Mouse (Mus musculus): ENCODE measurements around the gene Arhgef15. TPM values are rescaled to one million over a fixed set of nuclear protein-coding genes. Genes with fewer than 3 reads are reported as not detected.
"Not testable (repeated sequence)": the region's sequence is repeated elsewhere in the genome, so short reads cannot be mapped to it uniquely, and the experiment has no call there.

Gene Arhgef15
- polyA plus RNA-seq, 1 experiment from 2014 or later: 9.0 TPM

GRCm38 (mm10) chr11:68982639-68983369 lies 25.5 kb upstream of the Arhgef15 start:
- 21% methylated on average over 4 of the region's 4 CpGs for WGBS
- H3K4me2 ChIP-seq (ENCODE audit: low read depth, low read length): no peak overlapping the region
- peaks cover 6% of the 10 kb centered on the region for H3K4me1 ChIP-seq (ENCODE audit: control insufficient read depth, insufficient read depth, low read length)
- H3K9ac ChIP-seq (ENCODE audit: low read depth, low read length): no peak overlapping the region
- H3K4me3 ChIP-seq (ENCODE audit: low read length): no peak overlapping the region
- no peaks in the 10 kb centered on the region for H3K27me3 ChIP-seq (replicated peaks; ENCODE audit: control insufficient read depth, insufficient read depth, low read length)
- H3K36me3 ChIP-seq (ENCODE audit: control insufficient read depth, insufficient read depth, low read length): peaks cover 4% of the 10 kb centered on the region; the same call in 1 of the 2 replicates
- H3K9me3 ChIP-seq (ENCODE audit: control insufficient read depth, low read length): no peaks in the 10 kb centered on the region
- ATAC-seq: peak; percentile 69
- H3K27ac ChIP-seq (ENCODE audit: low read length): no peak overlapping the region

GRCm38 (mm10) chr11:68980919-68981318 lies 23.6 kb upstream of the Arhgef15 start:
- Histone ChIP-seq H3K9ac (ENCODE audit: low read depth, low read length) (no peak overlapping the region), H3K27ac (ENCODE audit: low read length) (peak overlapping the region; percentile 26; the same call in 1 of the 2 replicates)

GRCm38 (mm10) chr11:68979320-68979733 lies 22.0 kb upstream of the Arhgef15 start:
- Histone ChIP-seq H3K4me3 (ENCODE audit: low read length) (no peak overlapping the region), H3K4me1 (ENCODE audit: control insufficient read depth, insufficient read depth, low read length) (peaks cover 6% of the 10 kb centered on the region), H3K27me3 (replicated peaks; ENCODE audit: control insufficient read depth, insufficient read depth, low read length) (no peaks in the 10 kb centered on the region), H3K9me3 (ENCODE audit: control insufficient read depth, low read length) (no peaks in the 10 kb centered on the region), H3K27ac (ENCODE audit: low read length) (peak overlapping the region; percentile 43), H3K9ac (ENCODE audit: low read depth, low read length) (no peak overlapping the region), H3K36me3 (ENCODE audit: control insufficient read depth, insufficient read depth, low read length) (no peaks in the 10 kb centered on the region), H3K4me2 (ENCODE audit: low read depth, low read length) (no peak overlapping the region)
- peak; percentile 60 for ATAC-seq
- 44% methylated on average over 5 of the region's 5 CpGs for WGBS

More at GRCm38 (mm10) chr11:68980919-68981318, 23.6 kb upstream of the Arhgef15 start:
- Histone ChIP-seq H3K27me3 (replicated peaks; ENCODE audit: control insufficient read depth, insufficient read depth, low read length) (no peaks in the 10 kb centered on the region), H3K9me3 (ENCODE audit: control insufficient read depth, low read length) (no peaks in the 10 kb centered on the region), H3K36me3 (ENCODE audit: control insufficient read depth, insufficient read depth, low read length) (no peaks in the 10 kb centered on the region), H3K4me3 (ENCODE audit: low read length) (no peak overlapping the region), H3K4me1 (ENCODE audit: control insufficient read depth, insufficient read depth, low read length) (peaks cover 6% of the 10 kb centered on the region), H3K4me2 (ENCODE audit: low read depth, low read length) (no peak overlapping the region)
- WGBS: 63% methylated on average over 3 of the region's 3 CpGs
- peak; percentile 78 for ATAC-seq

DNA sequence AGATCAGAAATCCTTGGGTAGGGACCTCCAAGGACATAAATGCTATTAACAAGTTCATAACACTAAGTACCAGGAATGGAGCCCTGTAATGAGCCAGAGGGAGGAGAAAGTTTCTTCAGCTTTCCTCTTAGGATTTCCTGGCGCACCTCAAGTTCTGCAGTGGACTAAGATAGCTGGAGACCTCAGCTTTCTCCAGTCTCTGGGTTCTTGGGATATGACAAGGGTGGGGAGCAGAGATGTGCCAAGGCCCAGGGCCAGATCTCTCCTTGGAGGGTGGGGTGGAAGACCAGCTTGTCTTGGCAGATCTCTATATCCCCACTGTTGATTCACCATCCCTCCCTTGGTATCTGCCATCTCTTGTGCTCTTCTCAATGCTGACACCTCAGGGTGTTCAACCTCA lies 18.3 kb upstream of the Arhgef15 start:
- 81% methylated on average over 1 of the region's 1 CpGs for WGBS
- Histone ChIP-seq H3K9ac (ENCODE audit: low read depth, low read length) (no peak overlapping the region), H3K4me3 (ENCODE audit: low read length) (no peak overlapping the region), H3K27ac (ENCODE audit: low read length) (no peak overlapping the region), H3K36me3 (ENCODE audit: control insufficient read depth, insufficient read depth, low read length) (no peaks in the 10 kb centered on the region), H3K4me2 (ENCODE audit: low read depth, low read length) (no peak overlapping the region), H3K4me1 (ENCODE audit: control insufficient read depth, insufficient read depth, low read length) (peaks cover 11% of the 10 kb centered on the region), H3K9me3 (ENCODE audit: control insufficient read depth, low read length) (no peaks in the 10 kb centered on the region), H3K27me3 (replicated peaks; ENCODE audit: control insufficient read depth, insufficient read depth, low read length) (no peaks in the 10 kb centered on the region)
- no peak for ATAC-seq

- Histone ChIP-seq H3K9ac (ENCODE audit: low read depth, low read length) (0 out of 2 replicates have a peak within 1 kb of the TSS, but pooled peaks have one; percentile 22), H3K9me3 (ENCODE audit: control insufficient read depth, low read length) (no peaks in the 10 kb centered on the region), H3K36me3 (ENCODE audit: control insufficient read depth, insufficient read depth, low read length) (no peaks in the 10 kb centered on the region), H3K4me3 (ENCODE audit: low read length) (peak within 1 kb of the TSS; percentile 52), H3K4me2 (ENCODE audit: low read depth, low read length) (peak within 1 kb of the TSS; percentile 64), H3K4me1 (ENCODE audit: control insufficient read depth, insufficient read depth, low read length) (peaks cover 12% of the 10 kb centered on the region), H3K27me3 (replicated peaks; ENCODE audit: control insufficient read depth, insufficient read depth, low read length) (no peaks in the 10 kb centered on the region), H3K27ac (ENCODE audit: low read length) (no peak within 1 kb of the TSS)
- WGBS: 79% methylated on average over 7 of the region's 7 CpGs
- ATAC-seq: no peak
These were observed 17.8 kb upstream of the Arhgef15 start, which contains the start of gene Rangrf for GRCm38 (mm10) chr11:68975085-68975484. Gene Rangrf (minus strand): TSS chr11:68975185.

DNA sequence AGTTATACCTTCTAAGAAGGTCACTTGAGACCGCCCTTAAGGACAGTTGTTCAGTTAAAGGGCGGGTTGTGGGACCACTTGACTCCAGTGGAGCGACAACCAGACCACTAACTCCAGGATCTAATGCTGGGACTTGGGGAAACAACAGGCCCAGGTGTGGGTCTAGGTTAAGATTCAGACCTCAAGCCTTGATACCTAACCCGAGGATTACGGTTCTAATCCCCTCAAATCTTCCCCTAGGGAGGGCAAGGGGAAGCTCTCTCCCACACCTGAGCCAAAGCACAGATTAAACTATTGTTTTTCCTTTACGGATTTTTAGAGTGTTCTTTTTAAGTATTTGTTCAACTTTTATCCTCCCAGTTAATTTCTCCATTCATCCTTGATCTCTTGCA lies 16.8 kb upstream of the Arhgef15 start:
- 28% methylated on average over 6 of the region's 6 CpGs for WGBS
- ATAC-seq: no peak
- 0 out of 2 replicates have a peak overlapping the region, but pooled peaks have one; percentile 22 for H3K9ac ChIP-seq (ENCODE audit: low read depth, low read length)
- H3K27ac ChIP-seq (ENCODE audit: low read length): no peak overlapping the region
- H3K4me2 ChIP-seq (ENCODE audit: low read depth, low read length): peak overlapping the region; percentile 64
- H3K36me3 ChIP-seq (ENCODE audit: control insufficient read depth, insufficient read depth, low read length): no peaks in the 10 kb centered on the region
- peaks cover 13% of the 10 kb centered on the region for H3K4me1 ChIP-seq (ENCODE audit: control insufficient read depth, insufficient read depth, low read length)
- H3K27me3 ChIP-seq (replicated peaks; ENCODE audit: control insufficient read depth, insufficient read depth, low read length): no peaks in the 10 kb centered on the region
- no peaks in the 10 kb centered on the region for H3K9me3 ChIP-seq (ENCODE audit: control insufficient read depth, low read length)
- peak overlapping the region; percentile 52 for H3K4me3 ChIP-seq (ENCODE audit: low read length)

DNA sequence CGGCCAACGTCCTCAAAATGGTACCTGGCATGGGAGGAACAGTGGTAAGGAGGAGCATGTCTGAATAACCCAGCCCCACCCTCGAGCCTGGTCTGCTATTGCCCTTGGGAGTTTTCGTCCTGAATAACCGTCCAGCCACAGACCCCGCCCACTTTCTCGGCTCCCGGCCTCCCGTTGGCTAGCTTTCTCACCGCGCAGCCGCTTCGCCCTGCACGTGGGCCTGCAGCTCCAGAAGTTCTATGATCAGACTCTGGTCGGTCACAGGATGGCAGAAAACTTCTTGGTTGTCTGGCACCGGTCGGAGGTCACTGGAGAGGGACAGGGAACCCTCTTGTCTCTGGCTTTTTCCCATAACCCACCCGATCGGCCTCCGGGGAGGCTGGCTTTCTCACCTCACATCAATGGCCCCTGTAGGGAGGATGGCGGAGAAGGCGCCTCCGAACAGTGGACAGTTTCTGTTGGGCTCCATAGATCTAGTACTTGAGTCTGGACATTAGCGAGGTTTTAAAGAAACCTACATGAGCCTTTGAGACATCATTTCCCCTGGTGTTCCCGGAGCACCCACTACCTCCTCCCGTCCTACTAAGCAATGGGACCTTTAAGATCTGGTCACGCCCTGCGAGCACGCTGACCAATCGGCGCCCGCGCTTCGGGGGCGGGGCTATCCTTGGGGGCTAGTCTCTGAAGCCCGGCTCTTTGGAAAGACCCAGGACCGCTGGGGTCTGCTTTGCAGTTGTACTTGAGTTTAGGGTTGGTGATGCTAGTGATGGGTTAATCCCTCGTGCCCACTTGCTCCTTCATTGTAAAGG lies 16.2 kb upstream of the Arhgef15 start:
- H3K36me3 ChIP-seq (ENCODE audit: control insufficient read depth, insufficient read depth, low read length); H3K27me3 ChIP-seq (replicated peaks; ENCODE audit: control insufficient read depth, insufficient read depth, low read length); H3K9me3 ChIP-seq (ENCODE audit: control insufficient read depth, low read length); H3K27ac ChIP-seq (ENCODE audit: low read length): not testable (repeated sequence)
- Histone ChIP-seq H3K4me1 (ENCODE audit: control insufficient read depth, insufficient read depth, low read length) (peaks cover 19% of the 10 kb centered on the region), H3K9ac (ENCODE audit: low read depth, low read length) (peak overlapping the region; percentile 64), H3K4me3 (ENCODE audit: low read length) (peak overlapping the region; percentile 52), H3K4me2 (ENCODE audit: low read depth, low read length) (peak overlapping the region; percentile 64)
- under 1% methylated on average over 37 of the region's 38 CpGs for WGBS
- ATAC-seq: peak; percentile 93

- Histone ChIP-seq H3K36me3 (ENCODE audit: control insufficient read depth, insufficient read depth, low read length) (no peaks in the 10 kb centered on the region), H3K4me3 (ENCODE audit: low read length) (no peak overlapping the region), H3K9ac (ENCODE audit: low read depth, low read length) (no peak overlapping the region), H3K27me3 (replicated peaks; ENCODE audit: control insufficient read depth, insufficient read depth, low read length) (no peaks in the 10 kb centered on the region), H3K4me2 (ENCODE audit: low read depth, low read length) (no peak overlapping the region), H3K27ac (ENCODE audit: low read length) (no peak overlapping the region), H3K9me3 (ENCODE audit: control insufficient read depth, low read length) (no peaks in the 10 kb centered on the region), H3K4me1 (ENCODE audit: control insufficient read depth, insufficient read depth, low read length) (peaks cover 26% of the 10 kb centered on the region)
- WGBS: 69% methylated on average over 4 of the region's 4 CpGs
- no peak for ATAC-seq
These were observed 13.0 kb upstream of the Arhgef15 start for GRCm38 (mm10) chr11:68970232-68970631.

- H3K4me2 ChIP-seq (ENCODE audit: low read depth, low read length): 0 out of 2 replicates have a peak overlapping the region, but pooled peaks have one; percentile 93
These were observed 11.5 kb upstream of the Arhgef15 start for GRCm38 (mm10) chr11:68968752-68969151.

More at GRCm38 (mm10) chr11:68968752-68969151, 11.5 kb upstream of the Arhgef15 start:
- no peak for ATAC-seq
- Histone ChIP-seq H3K36me3 (ENCODE audit: control insufficient read depth, insufficient read depth, low read length) (no peaks in the 10 kb centered on the region), H3K9ac (ENCODE audit: low read depth, low read length) (peak overlapping the region; percentile 70; the same call in 1 of the 2 replicates), H3K9me3 (ENCODE audit: control insufficient read depth, low read length) (no peaks in the 10 kb centered on the region), H3K4me3 (ENCODE audit: low read length) (no peak overlapping the region), H3K27ac (ENCODE audit: low read length) (no peak overlapping the region), H3K27me3 (replicated peaks; ENCODE audit: control insufficient read depth, insufficient read depth, low read length) (no peaks in the 10 kb centered on the region), H3K4me1 (ENCODE audit: control insufficient read depth, insufficient read depth, low read length) (peaks cover 24% of the 10 kb centered on the region)
- 89% methylated on average over 11 of the region's 11 CpGs for WGBS
